Mouse (Mus musculus) regulatory T cell (primary cell): Measurements from ENCODE around the gene Pxn.
"Not testable (repeated sequence)": the region's sequence is repeated elsewhere in the genome, so short reads cannot be mapped to it uniquely, and the experiment has no call there.

Experiments
- in situ Hi-C: fragments of 300-600 bp; cut with MboI, MseI; formaldehyde crosslinking; loops from one replicate; pipeline ENCODE4 v1.15.1; 2025; ENCODE audit warnings: high pct_unique_total_duplicates

The Pxn gene

GRCm38 (mm10) chr5:115507981-115508858 is 1.7 kb downstream of the Pxn start:
- in situ Hi-C loops = loop anchor here (10.0 kb wide), 1 partner anchor 1867 kb away; no protein-coding TSS in a partner anchor

GRCm38 (mm10) chr5:115508859-115509147 is 2.3 kb downstream of the Pxn start:
- in situ Hi-C loops = loop anchor here (10.0 kb wide), 1 partner anchor 1866 kb away; no protein-coding TSS in a partner anchor

- in situ Hi-C loops = loop anchor here (10.0 kb wide), 1 partner anchor 1865 kb away; no protein-coding TSS in a partner anchor
These were observed 2.9 kb downstream of the Pxn start for GRCm38 (mm10) chr5:115509321-115509761.

GRCm38 (mm10) chr5:115509790-115510689 is 3.6 kb downstream of the Pxn start:
- in situ Hi-C loops = loop anchor here (10.0 kb wide), 1 partner anchor 1865 kb away; no protein-coding TSS in a partner anchor

GRCm38 (mm10) chr5:115512375-115512774 is 5.9 kb downstream of the Pxn start:
- in situ Hi-C loops = no loop called here

GRCm38 (mm10) chr5:115513246-115513645 is 6.8 kb downstream of the Pxn start:
- in situ Hi-C loops = no loop called here

GRCm38 (mm10) chr5:115513721-115514120 is 7.2 kb downstream of the Pxn start:
- in situ Hi-C loops = no loop called here

- in situ Hi-C loops = no loop called here
These were observed 7.9 kb downstream of the Pxn start for GRCm38 (mm10) chr5:115514346-115514745.

GRCm38 (mm10) chr5:115514896-115515587 is 8.6 kb downstream of the Pxn start:
- in situ Hi-C loops = no loop called here

- in situ Hi-C loops = no loop called here
These were observed 9.8 kb downstream of the Pxn start for GRCm38 (mm10) chr5:115516081-115516907.

- in situ Hi-C loops = no loop called here
These were observed 10.4 kb downstream of the Pxn start for GRCm38 (mm10) chr5:115516908-115517307.

GRCm38 (mm10) chr5:115517501-115517900 is 11.0 kb downstream of the Pxn start:
- in situ Hi-C loops = no loop called here

GRCm38 (mm10) chr5:115518214-115518613 is 11.7 kb downstream of the Pxn start:
- in situ Hi-C loops = not testable (repeated sequence)

GRCm38 (mm10) chr5:115520325-115520869 is 13.9 kb downstream of the Pxn start:
- in situ Hi-C loops = no loop called here

- in situ Hi-C loops = no loop called here
These were observed 15.3 kb downstream of the Pxn start for GRCm38 (mm10) chr5:115521553-115522461.

GRCm38 (mm10) chr5:115522531-115522930 is 16.1 kb downstream of the Pxn start:
- in situ Hi-C loops = no loop called here

- in situ Hi-C loops = no loop called here
These were observed 16.6 kb downstream of the Pxn start for GRCm38 (mm10) chr5:115522981-115523499.

GRCm38 (mm10) chr5:115523971-115524370 is 17.5 kb downstream of the Pxn start:
- in situ Hi-C loops = no loop called here

GRCm38 (mm10) chr5:115524471-115524870 is 18.0 kb downstream of the Pxn start:
- in situ Hi-C loops = no loop called here
